Mouse (Mus musculus) cortical plate, adult 2 months (tissue): ENCODE measurements around the gene Iqcf3. TPM values are rescaled to one million over a fixed set of nuclear protein-coding genes. Genes with fewer than 3 reads are reported as not detected.
A peak's percentile ranks its signal among the peaks of the same experiment; 100 is the strongest.
"Not testable (repeated sequence)": the region's sequence is repeated elsewhere in the genome, so short reads cannot be mapped to it uniquely, and the experiment has no call there.

Source experiments
- H3K27ac ChIP-seq: fragments of 200-500 bp; 2 replicates; pipeline ENCODE4 v1.5.1; 2012; ENCODE audit warnings: low read length, control low read depth, inconsistent platforms; ENCODE audit not compliant: insufficient read depth
- H3K4me1 ChIP-seq: fragments of 200-500 bp; 2 replicates; pipeline ENCODE4 v1.6.1; 2011; ENCODE audit warnings: low read length; ENCODE audit not compliant: control insufficient read depth, insufficient read depth
- H3K4me3 ChIP-seq: fragments of 200-500 bp; 2 replicates; pipeline ENCODE4 v1.5.1; 2011; ENCODE audit warnings: mild to moderate bottlenecking, low read length, control low read depth; ENCODE audit not compliant: insufficient read depth
- CTCF ChIP-seq: fragments of 200-500 bp; IDR thresholded peaks from 2 replicates; pipeline ENCODE4 v1.5.1; 2011; ENCODE audit warnings: mild to moderate bottlenecking, control low read depth, low read length; ENCODE audit not compliant: insufficient read depth; ENCODE audit errors: extremely low read depth
- POLR2A ChIP-seq: fragments of 200-500 bp; IDR thresholded peaks from 2 replicates; pipeline ENCODE4 v1.6.1; 2011; ENCODE audit warnings: mild to moderate bottlenecking, low read length, control low read depth; ENCODE audit not compliant: insufficient read depth; ENCODE audit errors: extremely low read depth
- polyA plus RNA-seq: library from polyadenylated mRNA; depleted of rRNA; stranded (reverse); fragments of >200 nt; gene quantifications from 2 replicates; pipeline ENCODE4 v1.2.3, GENCODE M21; 2012; rRNA removed

Gene Iqcf3
- not detected in 2 replicates for polyA plus RNA-seq

- Histone ChIP-seq H3K27ac (no peak within 1 kb of the TSS), H3K4me1 (no peaks in the 10 kb centered on the region), H3K4me3 (no peak within 1 kb of the TSS)
- TF ChIP-seq POLR2A (no peak), CTCF (no peak)
Measured at GRCm38 (mm10) chr9:106561531-106561930, at the start of gene Iqcf3. TSS of gene Iqcf3 (minus strand) at chr9:106561631.

GRCm38 (mm10) chr9:106610727-106611126, 49.3 kb upstream of the Iqcf3 start:
- Histone ChIP-seq H3K27ac (no peak overlapping the region), H3K4me3 (no peak overlapping the region), H3K4me1 (peaks cover 7% of the 10 kb centered on the region)
- TF ChIP-seq POLR2A, result no peak
- no peak for TF ChIP-seq CTCF

DNA sequence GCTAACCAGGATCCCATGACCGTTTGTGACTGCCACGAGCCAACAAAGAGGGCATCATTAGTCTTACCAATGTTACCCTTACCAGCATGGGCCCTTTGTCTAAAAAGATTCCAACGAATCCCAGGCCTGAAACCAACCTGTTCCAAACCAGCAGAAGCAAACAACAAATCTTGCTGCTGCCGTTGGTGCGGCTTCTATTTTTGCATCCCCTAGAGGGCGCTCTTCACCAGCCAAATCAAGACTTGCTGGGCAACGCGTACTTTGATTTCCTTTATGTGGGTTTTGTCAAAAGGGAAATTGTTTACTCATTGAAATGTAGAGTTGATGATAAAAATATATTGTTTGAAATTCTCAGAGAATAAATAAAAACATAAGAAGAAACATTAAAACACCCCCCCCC, 39.1 kb upstream of the Iqcf3 start:
- Histone ChIP-seq H3K27ac (no peak overlapping the region), H3K4me3 (no peak overlapping the region), H3K4me1 (no peaks in the 10 kb centered on the region; the same call in 1 of the 2 replicates)
- TF ChIP-seq CTCF (peak; percentile 86), POLR2A (no peak)

DNA sequence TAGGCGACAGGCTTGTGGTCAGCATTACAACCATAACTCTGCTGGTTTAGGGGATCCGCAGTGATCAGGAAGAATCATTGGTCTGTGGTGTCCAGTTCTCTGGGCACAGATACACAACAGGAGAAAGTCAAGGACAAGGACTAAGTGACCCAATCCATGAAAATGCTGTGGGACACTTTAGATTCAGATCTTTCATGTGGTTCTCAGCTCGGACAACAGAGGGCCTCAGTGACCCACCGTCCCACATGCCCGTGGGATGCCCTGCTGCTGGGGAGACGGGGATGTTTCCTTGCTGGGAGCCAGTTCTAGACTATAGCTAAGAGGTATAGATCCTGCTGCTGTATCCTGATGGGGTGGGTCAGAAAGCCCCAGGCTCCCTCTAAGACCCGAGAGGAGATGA, 37.0 kb upstream of the Iqcf3 start:
- H3K27ac ChIP-seq, result no peak overlapping the region
- TF ChIP-seq CTCF (0 out of 2 replicates have a peak, but pooled peaks have one; percentile 1), POLR2A (no peak)
- H3K4me3 ChIP-seq, result no peak overlapping the region
- H3K4me1 ChIP-seq, result no peaks in the 10 kb centered on the region; the same call in 1 of the 2 replicates

- Histone ChIP-seq H3K4me3 (no peak overlapping the region), H3K4me1 (no peaks in the 10 kb centered on the region; the same call in 1 of the 2 replicates), H3K27ac (peak overlapping the region; percentile 38; the same call in 1 of the 2 replicates)
- TF ChIP-seq POLR2A (no peak), CTCF (no peak)
Measured at GRCm38 (mm10) chr9:106595836-106596235, 34.4 kb upstream of the Iqcf3 start.

DNA sequence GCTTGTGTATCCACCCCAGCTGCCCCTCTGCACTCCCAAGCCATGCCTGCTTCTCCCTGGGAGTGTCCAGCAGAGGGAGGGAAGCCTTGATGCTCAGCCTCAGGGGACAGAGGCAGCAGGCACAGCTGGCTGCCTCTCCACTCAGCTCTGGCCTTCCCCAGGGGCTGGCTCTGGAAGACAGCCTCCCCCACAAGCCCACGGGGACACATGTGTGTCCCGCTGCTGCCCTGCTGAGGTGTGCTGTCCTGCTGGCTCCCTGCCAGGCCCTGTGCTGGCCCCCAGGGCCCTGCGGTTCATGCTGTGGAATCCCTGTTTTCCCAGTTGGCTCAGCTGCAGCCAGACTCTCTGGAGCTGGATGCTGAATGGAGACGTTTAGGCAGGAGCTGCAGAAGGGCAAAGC, 34.0 kb upstream of the Iqcf3 start:
- not testable (repeated sequence) for H3K4me3 ChIP-seq, H3K4me1 ChIP-seq
- H3K27ac ChIP-seq, result peak overlapping the region; percentile 38; the same call in 1 of the 2 replicates

GRCm38 (mm10) chr9:106592158-106592557, 30.7 kb upstream of the Iqcf3 start:
- H3K27ac ChIP-seq, result no peak overlapping the region
- TF ChIP-seq POLR2A, result no peak
- TF ChIP-seq CTCF, result no peak
- H3K4me3 ChIP-seq, result no peak overlapping the region
- no peaks in the 10 kb centered on the region; the same call in 1 of the 2 replicates for H3K4me1 ChIP-seq

DNA sequence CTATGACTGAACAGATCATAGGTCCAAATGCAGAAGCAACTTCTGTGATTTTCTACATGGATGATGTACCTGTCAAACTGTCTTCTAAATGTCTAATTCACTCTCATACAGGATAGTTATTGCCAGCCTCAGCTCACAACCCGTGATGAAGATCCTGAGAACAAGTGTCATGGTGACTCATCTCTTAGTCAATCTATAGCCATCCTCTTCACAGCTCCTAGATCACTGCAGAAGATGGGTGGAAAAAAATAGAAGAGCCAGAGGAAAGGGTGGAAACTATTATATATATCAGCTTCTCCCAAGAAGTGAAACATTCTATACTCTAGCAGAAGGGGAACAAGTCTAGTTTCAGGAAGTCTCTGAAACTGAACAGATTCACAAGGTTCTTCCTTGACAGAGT, 21.1 kb upstream of the Iqcf3 start:
- Histone ChIP-seq H3K4me1 (peaks cover 2% of the 10 kb centered on the region; the same call in 1 of the 2 replicates), H3K27ac (no peak overlapping the region), H3K4me3 (no peak overlapping the region)
- TF ChIP-seq POLR2A, result no peak
- no peak for TF ChIP-seq CTCF

- Histone ChIP-seq H3K4me1 (peaks cover 3% of the 10 kb centered on the region; the same call in 1 of the 2 replicates), H3K27ac (peak overlapping the region; percentile 55; the same call in 1 of the 2 replicates), H3K4me3 (no peak overlapping the region)
- no peak for TF ChIP-seq CTCF
- TF ChIP-seq POLR2A, result no peak
Measured at GRCm38 (mm10) chr9:106580016-106580415, 18.6 kb upstream of the Iqcf3 start.

DNA sequence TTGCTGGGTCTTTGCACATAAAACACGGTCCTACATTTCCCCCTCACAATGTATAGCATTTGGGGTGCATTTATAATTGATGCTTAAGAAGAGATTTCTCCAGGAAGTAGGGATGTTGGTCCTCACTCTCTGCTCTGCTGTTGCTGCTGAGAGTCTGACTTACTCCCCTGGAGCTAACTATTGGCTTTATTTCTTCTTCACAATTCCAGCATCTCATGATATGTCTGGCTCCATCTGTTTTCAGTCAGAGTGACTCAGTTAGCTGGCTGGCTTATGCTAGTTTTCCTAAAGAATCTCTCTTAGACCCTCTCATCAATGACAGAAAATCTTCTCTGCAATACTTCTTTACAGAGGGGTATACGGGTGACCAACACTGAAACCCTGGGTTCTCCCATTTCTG, 14.7 kb upstream of the Iqcf3 start:
- Histone ChIP-seq H3K4me1 (peaks cover 3% of the 10 kb centered on the region; the same call in 1 of the 2 replicates), H3K4me3 (no peak overlapping the region), H3K27ac (no peak overlapping the region)
- no peak for TF ChIP-seq POLR2A
- TF ChIP-seq CTCF, result no peak
